Mouse (Mus musculus) kidney, embryonic 16.5 days (tissue): ENCODE results near the gene Gpd1. TPM values are rescaled to one million over a fixed set of nuclear protein-coding genes. Genes with fewer than 3 reads are reported as not detected.
"Not testable (repeated sequence)": the region's sequence is repeated elsewhere in the genome, so short reads cannot be mapped to it uniquely, and the experiment has no call there.

Experiments
- ATAC-seq: fragments of 200-750 bp; cut with Nextera tagmentation; 2 replicates; pipeline ENCODE4 v1.8.0; 2017; ENCODE audit warnings: moderate TSS enrichment; ENCODE audit not compliant: low FRiP score, low TSS enrichment
- H3K27ac ChIP-seq: fragments of 300-500 bp; sonication (generic); 2 replicates; pipeline ENCODE4 v1.5.1; 2014; ENCODE audit warnings: low read length
- H3K27me3 ChIP-seq: fragments of 300-500 bp; sonication (generic); 2 replicates; pipeline ENCODE4 v1.6.1; 2014; ENCODE audit warnings: low read length, control low read depth, mixed read lengths; ENCODE audit not compliant: insufficient read depth
- H3K36me3 ChIP-seq: fragments of 300-500 bp; sonication (generic); 2 replicates; pipeline ENCODE4 v1.6.1; 2014; ENCODE audit warnings: low read length, control low read depth, mixed read lengths; ENCODE audit not compliant: insufficient read depth
- H3K4me1 ChIP-seq: fragments of 300-500 bp; sonication (generic); 2 replicates; pipeline ENCODE4 v1.6.1; 2014; ENCODE audit warnings: low read length, control low read depth, mixed read lengths; ENCODE audit not compliant: insufficient read depth
- H3K4me2 ChIP-seq: fragments of 300-500 bp; sonication (generic); replicated peaks from 2 replicates; pipeline ENCODE4 v1.6.1; 2014; ENCODE audit warnings: low read depth, low read length
- H3K4me3 ChIP-seq: fragments of 300-500 bp; sonication (generic); 2 replicates; pipeline ENCODE4 v1.5.1; 2014; ENCODE audit warnings: mild to moderate bottlenecking, low read length
- H3K9ac ChIP-seq: fragments of 300-500 bp; sonication (generic); replicated peaks from 2 replicates; pipeline ENCODE4 v1.6.1; 2014; ENCODE audit warnings: low read length
- H3K9me3 ChIP-seq: fragments of 300-500 bp; sonication (generic); 2 replicates; pipeline ENCODE4 v1.6.1; 2016; ENCODE audit warnings: low read length, control low read depth
- WGBS: fragments of 180-500 bp; shearing (Covaris S2); extraction: QIAGEN DNeasy Blood & Tissue Kit; methylation state at CpG from one replicate; pipeline ENCODE4 v1.1.7; 2014; 5-methylcytosine and 5-hydroxymethylcytosine counted together
- polyA plus RNA-seq: library from polyadenylated mRNA; unstranded; fragments of >200 nt; fragmentation: Nextera tagmentation; extraction: Ambion mirVana; gene quantifications from 2 replicates; pipeline ENCODE4 v1.2.1, GENCODE M21; 2015

Gene Gpd1
- polyA plus RNA-seq, 1 experiment from 2014 or later: 45.4 TPM

- H3K36me3 ChIP-seq: peaks cover 23% of the 10 kb centered on the region
- not testable (repeated sequence) for H3K4me2 ChIP-seq, H3K27ac ChIP-seq, H3K4me3 ChIP-seq, ATAC-seq, H3K9ac ChIP-seq, H3K9me3 ChIP-seq, H3K27me3 ChIP-seq
- 91% methylated on average over 4 of the region's 5 CpGs for WGBS
- peaks cover 29% of the 10 kb centered on the region for H3K4me1 ChIP-seq
These were observed 9.7 kb downstream of the Gpd1 start for GRCm38 (mm10) chr15:99727039-99727438.

- no peak for ATAC-seq
- H3K4me2 ChIP-seq: no peak overlapping the region
- H3K36me3 ChIP-seq: peaks cover 23% of the 10 kb centered on the region
- no peaks in the 10 kb centered on the region for H3K27me3 ChIP-seq
- peaks cover 29% of the 10 kb centered on the region for H3K4me1 ChIP-seq
- 92% methylated on average over 12 of the region's 12 CpGs for WGBS
- no peak overlapping the region for H3K27ac ChIP-seq
- no peak overlapping the region for H3K9ac ChIP-seq
- H3K4me3 ChIP-seq: no peak overlapping the region
- peaks cover 5% of the 10 kb centered on the region for H3K9me3 ChIP-seq
These were observed 10.2 kb downstream of the Gpd1 start for GRCm38 (mm10) chr15:99727525-99727924.

- Histone ChIP-seq H3K9ac (no peak overlapping the region), H3K36me3 (peaks cover 23% of the 10 kb centered on the region), H3K27ac (no peak overlapping the region), H3K4me1 (peaks cover 24% of the 10 kb centered on the region), H3K27me3 (no peaks in the 10 kb centered on the region), H3K9me3 (peaks cover 5% of the 10 kb centered on the region), H3K4me2 (no peak overlapping the region), H3K4me3 (no peak overlapping the region)
- no peak for ATAC-seq
- 90% methylated on average over 5 of the region's 5 CpGs for WGBS
These were observed 10.9 kb downstream of the Gpd1 start for GRCm38 (mm10) chr15:99728211-99728610.

GRCm38 (mm10) chr15:99729056-99729783, 11.9 kb downstream of the Gpd1 start:
- WGBS: 98% methylated on average over 3 of the region's 4 CpGs
- no peak for ATAC-seq
- H3K27ac ChIP-seq: no peak overlapping the region
- H3K27me3 ChIP-seq: no peaks in the 10 kb centered on the region
- H3K4me3 ChIP-seq: no peak overlapping the region
- H3K4me1 ChIP-seq: peaks cover 14% of the 10 kb centered on the region
- no peak overlapping the region for H3K9ac ChIP-seq
- peaks cover 5% of the 10 kb centered on the region for H3K9me3 ChIP-seq
- no peak overlapping the region for H3K4me2 ChIP-seq
- H3K36me3 ChIP-seq: peaks cover 27% of the 10 kb centered on the region

GRCm38 (mm10) chr15:99731167-99731566, 13.9 kb downstream of the Gpd1 start:
- H3K27ac ChIP-seq: no peak overlapping the region
- 96% methylated on average over 2 of the region's 2 CpGs for WGBS
- peaks cover 5% of the 10 kb centered on the region for H3K4me1 ChIP-seq
- no peak overlapping the region for H3K4me3 ChIP-seq
- no peak overlapping the region for H3K9ac ChIP-seq
- no peak overlapping the region for H3K4me2 ChIP-seq
- peaks cover 5% of the 10 kb centered on the region for H3K9me3 ChIP-seq
- no peak for ATAC-seq
- no peaks in the 10 kb centered on the region for H3K27me3 ChIP-seq
- peaks cover 38% of the 10 kb centered on the region for H3K36me3 ChIP-seq

- no peak overlapping the region for H3K9ac ChIP-seq
- peaks cover under 1% of the 10 kb centered on the region for H3K4me1 ChIP-seq
- peaks cover 43% of the 10 kb centered on the region for H3K36me3 ChIP-seq
- no peak overlapping the region for H3K27ac ChIP-seq
- WGBS: 98% methylated on average over 3 of the region's 3 CpGs
- H3K4me3 ChIP-seq: no peak overlapping the region
- ATAC-seq: no peak
- H3K27me3 ChIP-seq: no peaks in the 10 kb centered on the region
- no peak overlapping the region for H3K4me2 ChIP-seq
- H3K9me3 ChIP-seq: peaks cover 5% of the 10 kb centered on the region
These were observed 14.4 kb downstream of the Gpd1 start for GRCm38 (mm10) chr15:99731678-99732077.

- Histone ChIP-seq H3K27ac (no peak overlapping the region), H3K4me1 (no peaks in the 10 kb centered on the region), H3K9me3 (peaks cover 5% of the 10 kb centered on the region), H3K9ac (no peak overlapping the region), H3K27me3 (no peaks in the 10 kb centered on the region), H3K36me3 (peaks cover 45% of the 10 kb centered on the region), H3K4me2 (no peak overlapping the region), H3K4me3 (no peak overlapping the region)
- 97% methylated on average over 5 of the region's 5 CpGs for WGBS
- no peak for ATAC-seq
These were observed 15.9 kb downstream of the Gpd1 start for GRCm38 (mm10) chr15:99733186-99733585.

GRCm38 (mm10) chr15:99735631-99736030, 18.3 kb downstream of the Gpd1 start:
- peaks cover 46% of the 10 kb centered on the region for H3K36me3 ChIP-seq
- WGBS: 90% methylated on average over 2 of the region's 2 CpGs
- H3K27ac ChIP-seq: no peak overlapping the region
- no peak for ATAC-seq
- H3K4me2 ChIP-seq: no peak overlapping the region
- H3K4me1 ChIP-seq: no peaks in the 10 kb centered on the region
- no peak overlapping the region for H3K9ac ChIP-seq
- no peaks in the 10 kb centered on the region for H3K9me3 ChIP-seq
- H3K27me3 ChIP-seq: no peaks in the 10 kb centered on the region
- H3K4me3 ChIP-seq: no peak overlapping the region

GRCm38 (mm10) chr15:99736675-99737074, 19.4 kb downstream of the Gpd1 start:
- ATAC-seq: no peak
- H3K9me3 ChIP-seq: no peaks in the 10 kb centered on the region
- no peak overlapping the region for H3K4me2 ChIP-seq
- H3K36me3 ChIP-seq: peaks cover 49% of the 10 kb centered on the region
- H3K4me3 ChIP-seq: no peak overlapping the region
- WGBS: 88% methylated on average over 11 of the region's 11 CpGs
- H3K4me1 ChIP-seq: no peaks in the 10 kb centered on the region
- H3K9ac ChIP-seq: no peak overlapping the region
- no peaks in the 10 kb centered on the region for H3K27me3 ChIP-seq
- no peak overlapping the region for H3K27ac ChIP-seq

- no peaks in the 10 kb centered on the region for H3K4me1 ChIP-seq
- no peaks in the 10 kb centered on the region for H3K27me3 ChIP-seq
- no peak overlapping the region for H3K4me3 ChIP-seq
- no peaks in the 10 kb centered on the region for H3K9me3 ChIP-seq
- WGBS: 90% methylated on average over 4 of the region's 4 CpGs
- H3K27ac ChIP-seq: no peak overlapping the region
- no peak for ATAC-seq
- H3K9ac ChIP-seq: no peak overlapping the region
- no peak overlapping the region for H3K4me2 ChIP-seq
- peaks cover 56% of the 10 kb centered on the region for H3K36me3 ChIP-seq
These were observed 22.9 kb downstream of the Gpd1 start for GRCm38 (mm10) chr15:99740229-99740628.
